ENCODE assay signal across 9 mouse cellular contexts in genomic region chr9:21987592-21988342, GRCm38 (mm10). TPM values are rescaled to one million over a fixed set of nuclear protein-coding genes. Genes with fewer than 3 reads are reported as not detected.
DNase-seq lines count a peak whose midpoint lies in the region; ATAC-seq and TF ChIP-seq lines count a peak whose summit lies in the region.
"Had no signal": no experiment of that assay in that cellular context is flagged by ENCODE, and none has a peak within 500 bp of the region (broad histone marks: within the 10 kb centered on the region; RNA-seq: fewer than 3 reads in every experiment).

No protein-coding gene starts in this region.

- H3K36me3 ChIP-seq in hindbrain, embryonic 14.5 days (replicated peaks; ENCODE audit: control insufficient read depth, insufficient read depth), result no peaks in the 10 kb centered on the region
- no peaks in the 10 kb centered on the region; the same call in 1 of the 2 replicates for H3K36me3 ChIP-seq in midbrain, embryonic 13.5 days
- H3K36me3 ChIP-seq: liver, embryonic 15.5 days had no signal

- no peak overlapping the region for H3K9ac ChIP-seq in hindbrain, embryonic 14.5 days
- H3K9ac ChIP-seq in midbrain, embryonic 13.5 days (replicated peaks), result no peak overlapping the region; the same call in 1 of the 2 replicates
- H3K9ac ChIP-seq: liver, embryonic 15.5 days had no signal

- intact Hi-C loops in gastrocnemius, adult 2 months (cut with DNase I), result no loop called here

- TF ChIP-seq CTCF in gastrocnemius, adult 2 months (IDR thresholded peaks at IDR 0.05), result no peak

- no peak for DNase-seq in gastrocnemius, adult 2 months
- no peak for DNase-seq in gastrocnemius, postnatal 4 days (ENCODE audit: low spot score in 2 of 2)
- peak; percentile 73 for DNase-seq in cerebellum, adult 8-10 months
- no peak for DNase-seq in hindbrain, embryonic 14.5 days (ENCODE audit: low spot score)
- no peak for DNase-seq in right cerebral cortex, postnatal 25 days
- no peak for DNase-seq in lung, postnatal 36 days

- H3K4me3 ChIP-seq in gastrocnemius, adult 2 months, result peak overlapping the region; percentile 78; the same call in 1 of the 2 replicates
- H3K4me3 ChIP-seq in hindbrain, embryonic 14.5 days (replicated peaks; ENCODE audit: low read length), result peak overlapping the region; percentile 22
- H3K4me3 ChIP-seq in midbrain, embryonic 13.5 days (replicated peaks), result peak overlapping the region; percentile 36; the same call in 1 of the 2 replicates

- peak overlapping the region; percentile 49 for H3K4me2 ChIP-seq in hindbrain, embryonic 14.5 days (replicated peaks)
- peak overlapping the region; percentile 60 for H3K4me2 ChIP-seq in midbrain, embryonic 13.5 days (replicated peaks)

- no peak for ATAC-seq in hindbrain, embryonic 14.5 days (ENCODE audit: low FRiP score)
- ATAC-seq in midbrain, embryonic 13.5 days, result no peak
- ATAC-seq in monocyte, adult 5-6 weeks (replicated peaks; ENCODE audit: insufficient number of reproducible peaks, low FRiP score, low TSS enrichment, poor library complexity, severe bottlenecking), result no peak

- no peaks in the 10 kb centered on the region for H3K9me3 ChIP-seq in hindbrain, embryonic 14.5 days (ENCODE audit: control insufficient read depth, low read length)
- no peaks in the 10 kb centered on the region for H3K9me3 ChIP-seq in midbrain, embryonic 13.5 days
- H3K9me3 ChIP-seq: liver, embryonic 15.5 days had no signal

- WGBS in hindbrain, embryonic 14.5 days, result 8% methylated on average over 36 of the region's 36 CpGs
- 9% methylated on average over 36 of the region's 36 CpGs for WGBS in midbrain, embryonic 13.5 days

- no peak overlapping the region for H3K27ac ChIP-seq in gastrocnemius, adult 2 months
- H3K27ac ChIP-seq in hindbrain, embryonic 14.5 days, result no peak overlapping the region
- H3K27ac ChIP-seq in midbrain, embryonic 13.5 days, result no peak overlapping the region
- H3K27ac ChIP-seq: liver, embryonic 15.5 days had no signal

- H3K27me3 ChIP-seq in hindbrain, embryonic 14.5 days (ENCODE audit: control insufficient read depth, insufficient read depth, low read length), result peaks cover 58% of the 10 kb centered on the region
- H3K27me3 ChIP-seq in midbrain, embryonic 13.5 days, result peaks cover 79% of the 10 kb centered on the region

- peaks cover 18% of the 10 kb centered on the region; the same call in 1 of the 2 replicates for H3K4me1 ChIP-seq in hindbrain, embryonic 14.5 days (replicated peaks; ENCODE audit: control insufficient read depth, insufficient read depth, low read length)
- H3K4me1 ChIP-seq in midbrain, embryonic 13.5 days (replicated peaks), result peaks cover 34% of the 10 kb centered on the region

RNA-seq across cellular contexts. Expression of gene Rgl3, which starts 1.5 kb away (rescaled TPM):
- total RNA-seq in gastrocnemius, adult 2 months (2021), result under 1 TPM; 0.28 to 0.69 TPM
- under 1 TPM; 0.21 to 0.22 TPM for total RNA-seq in gastrocnemius, postnatal 4 days (2021)
- 1.3 and 1.9 TPM in 2 replicates for polyA plus RNA-seq in hindbrain, embryonic 14.5 days (2014; fragmentation: Nextera tagmentation; extraction: Ambion mirVana)
- 1.0 and 1.4 TPM in 2 replicates for polyA plus RNA-seq in midbrain, embryonic 13.5 days (2015; fragmentation: Nextera tagmentation; extraction: Ambion mirVana)
- 0.29 TPM in 1 of 3 replicates, not detected in the others for total RNA-seq in monocyte, adult 5-6 weeks (2017)

RNA-seq across cellular contexts. Expression of gene Ccdc151, which starts 14.7 kb away (rescaled TPM):
- not detected for total RNA-seq in gastrocnemius, adult 2 months (2021)
- under 1 TPM in 1 of 2 experiments, not detected in 1; 0.23 TPM for total RNA-seq in gastrocnemius, postnatal 4 days (2021)
- 4.1 and 6.2 TPM in 2 replicates for polyA plus RNA-seq in hindbrain, embryonic 14.5 days (2014; fragmentation: Nextera tagmentation; extraction: Ambion mirVana)
- 3.9 and 4.9 TPM in 2 replicates for polyA plus RNA-seq in midbrain, embryonic 13.5 days (2015; fragmentation: Nextera tagmentation; extraction: Ambion mirVana)
- total RNA-seq in monocyte, adult 5-6 weeks (2017), result 1.9 TPM in 1 of 3 replicates, not detected in the others
- polyA plus RNA-seq: liver, embryonic 15.5 days had no signal

RNA-seq across cellular contexts. Expression of gene Prkcsh, which starts 14.8 kb away (rescaled TPM):
- 10 to 100 TPM; 27.8 to 32.6 TPM for total RNA-seq in gastrocnemius, adult 2 months (2021)
- total RNA-seq in gastrocnemius, postnatal 4 days (2021), result 10 to 100 TPM; 61.4 to 66.1 TPM
- polyA plus RNA-seq in hindbrain, embryonic 14.5 days (2014; fragmentation: Nextera tagmentation; extraction: Ambion mirVana), result 70.1 and 73.6 TPM in 2 replicates
- 94.7 and 99.3 TPM in 2 replicates for polyA plus RNA-seq in midbrain, embryonic 13.5 days (2015; fragmentation: Nextera tagmentation; extraction: Ambion mirVana)
- 49.4 to 96.0 TPM (median 60.8 TPM) in 3 replicates for total RNA-seq in monocyte, adult 5-6 weeks (2017)

RNA-seq across cellular contexts. Expression of gene Epor, which starts 24.5 kb away (rescaled TPM):
- total RNA-seq in gastrocnemius, adult 2 months (2021), result under 1 TPM; 0.23 to 0.25 TPM
- 1 to 10 TPM; 6.5 to 7.5 TPM for total RNA-seq in gastrocnemius, postnatal 4 days (2021)
- 1.4 and 2.4 TPM in 2 replicates for polyA plus RNA-seq in hindbrain, embryonic 14.5 days (2014; fragmentation: Nextera tagmentation; extraction: Ambion mirVana)
- 1.4 and 2.5 TPM in 2 replicates for polyA plus RNA-seq in midbrain, embryonic 13.5 days (2015; fragmentation: Nextera tagmentation; extraction: Ambion mirVana)
- total RNA-seq in monocyte, adult 5-6 weeks (2017), result not detected in 3 replicates

RNA-seq across cellular contexts. Expression of gene Swsap1, which starts 32.2 kb away (rescaled TPM):
- total RNA-seq in gastrocnemius, adult 2 months (2021), result 1 to 10 TPM; 1.7 to 3.1 TPM
- 1 to 10 TPM; 5.2 to 6.3 TPM for total RNA-seq in gastrocnemius, postnatal 4 days (2021)
- polyA plus RNA-seq in hindbrain, embryonic 14.5 days (2014; fragmentation: Nextera tagmentation; extraction: Ambion mirVana), result 18.2 and 19.9 TPM in 2 replicates
- 9.8 and 12.6 TPM in 2 replicates for polyA plus RNA-seq in midbrain, embryonic 13.5 days (2015; fragmentation: Nextera tagmentation; extraction: Ambion mirVana)
- 2.2 to 5.5 TPM (median 2.5 TPM) in 3 replicates for total RNA-seq in monocyte, adult 5-6 weeks (2017)

Comparison
In these comparisons a context has a peak if more than half of its experiments do, and no peak if none do; other contexts are left out.
1. H3K4me3 ChIP-seq: peak in every context shown above with its lines; median percentile 78 in gastrocnemius, adult 2 months; 36 in midbrain, embryonic 13.5 days; 22 in hindbrain, embryonic 14.5 days.